ENCODE assay signal across 12 mouse cellular contexts in genomic region chr16:93323172-93323571, GRCm38 (mm10).
"Had no signal": no experiment of that assay in that cellular context is flagged by ENCODE, and none has a peak within 500 bp of the region (broad histone marks: within the 10 kb centered on the region; RNA-seq: fewer than 3 reads in every experiment).

No protein-coding gene starts in this region.

- H3K9me3 ChIP-seq: limb, embryonic 10.5 days; liver, embryonic 15.5 days; midbrain, embryonic 12.5 days had no signal

- H3K36me3 ChIP-seq: limb, embryonic 10.5 days; liver, embryonic 15.5 days; midbrain, embryonic 12.5 days had no signal

- ATAC-seq: lung, postnatal 0 days had no signal

- H3K4me3 ChIP-seq: left cerebral cortex, adult 2 months; limb, embryonic 10.5 days; liver, embryonic 15.5 days; midbrain, embryonic 12.5 days had no signal

- H3K4me1 ChIP-seq: liver, embryonic 15.5 days; midbrain, embryonic 12.5 days had no signal

- H3K9ac ChIP-seq: liver, embryonic 15.5 days; midbrain, embryonic 12.5 days had no signal

- H3K27me3 ChIP-seq: liver, embryonic 15.5 days; midbrain, embryonic 12.5 days had no signal

- H3K27ac ChIP-seq: left cerebral cortex, adult 2 months; limb, embryonic 10.5 days; liver, embryonic 15.5 days; midbrain, embryonic 12.5 days; stomach, postnatal 0 days had no signal

- DNase-seq: kidney, adult 11 months; kidney, postnatal 14 days; lung, adult 2 months; lung, postnatal 36 days; thymus, postnatal 4 days had no signal

- H3K4me2 ChIP-seq: liver, embryonic 11.5 days; liver, embryonic 15.5 days; midbrain, embryonic 12.5 days had no signal
